Mouse (Mus musculus): Measurements from ENCODE around the gene Sos1.

DNA sequence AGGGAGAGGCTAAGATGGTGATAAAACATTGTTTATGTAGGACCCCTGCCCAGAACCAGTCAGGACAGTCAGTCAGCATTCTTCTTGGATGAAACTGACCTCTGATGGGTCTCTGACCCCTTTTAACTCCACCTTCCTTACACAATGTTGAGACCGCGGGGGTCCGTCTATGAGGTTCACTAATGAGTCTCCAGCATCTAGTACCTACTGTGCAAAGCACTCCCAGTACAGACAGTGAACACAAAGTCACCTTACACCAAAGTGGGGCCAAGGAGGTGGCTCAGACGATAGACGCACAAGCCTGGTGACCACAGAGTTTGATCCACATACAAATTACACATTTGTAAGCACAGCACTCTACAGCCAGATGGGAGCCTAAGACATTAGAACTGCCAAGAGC is 20.0 kb downstream of the Sos1 start:
- TF ChIP-seq CTCF (IDR thresholded peaks at IDR 0.05) (no peak), EP300 (IDR thresholded peaks at IDR 0.05) (no peak)

All from lung, postnatal 0 days (tissue).